Mouse (Mus musculus): Measurements from ENCODE around the gene Tuba1c.

The Tuba1c gene

GRCm38 (mm10) chr15:98996840-98997239, 32.9 kb upstream of the Tuba1c start:
- no peak for DNase-seq (ENCODE audit: low read depth)

- DNase-seq (ENCODE audit: low read depth): no peak
Measured at GRCm38 (mm10) chr15:98997938-98998774, 31.5 kb upstream of the Tuba1c start.

GRCm38 (mm10) chr15:98998775-98999157, 30.9 kb upstream of the Tuba1c start:
- DNase-seq (ENCODE audit: low read depth): peak; percentile 65

GRCm38 (mm10) chr15:99000535-99001283, 29.0 kb upstream of the Tuba1c start:
- peak; percentile 80 for DNase-seq (ENCODE audit: low read depth)

- no peak for DNase-seq (ENCODE audit: low read depth)
Measured at GRCm38 (mm10) chr15:99001451-99001931, 28.2 kb upstream of the Tuba1c start.

GRCm38 (mm10) chr15:99003600-99003999, 26.1 kb upstream of the Tuba1c start:
- DNase-seq (ENCODE audit: low read depth): peak; percentile 44

- DNase-seq (ENCODE audit: low read depth): peak; percentile 86
Measured at GRCm38 (mm10) chr15:99008801-99009241, 20.9 kb upstream of the Tuba1c start.

- DNase-seq (ENCODE audit: low read depth): peak; percentile 56
Measured at GRCm38 (mm10) chr15:99010896-99011295, 18.8 kb upstream of the Tuba1c start.

- no peak for DNase-seq (ENCODE audit: low read depth)
Measured at GRCm38 (mm10) chr15:99011946-99012345, 17.7 kb upstream of the Tuba1c start.

- DNase-seq (ENCODE audit: low read depth): no peak
Measured at GRCm38 (mm10) chr15:99014496-99015030, 15.1 kb upstream of the Tuba1c start.

- peak; percentile 83 for DNase-seq (ENCODE audit: low read depth)
Measured at GRCm38 (mm10) chr15:99017355-99017761, 12.3 kb upstream of the Tuba1c start.

GRCm38 (mm10) chr15:99017986-99018385, 11.7 kb upstream of the Tuba1c start:
- DNase-seq (ENCODE audit: low read depth): no peak

- DNase-seq (ENCODE audit: low read depth): no peak
Measured at GRCm38 (mm10) chr15:99018630-99019029, 11.1 kb upstream of the Tuba1c start.

- no peak for DNase-seq (ENCODE audit: low read depth)
Measured at GRCm38 (mm10) chr15:99019436-99019835, 10.3 kb upstream of the Tuba1c start.

- DNase-seq (ENCODE audit: low read depth): no peak
Measured at GRCm38 (mm10) chr15:99020171-99020570, 9.5 kb upstream of the Tuba1c start.

- DNase-seq (ENCODE audit: low read depth): no peak
Measured at GRCm38 (mm10) chr15:99021255-99021654, 8.4 kb upstream of the Tuba1c start.

GRCm38 (mm10) chr15:99024668-99025314, 4.9 kb upstream of the Tuba1c start:
- DNase-seq (ENCODE audit: low read depth): peak; percentile 95

- peak; percentile 83 for DNase-seq (ENCODE audit: low read depth)
Measured at GRCm38 (mm10) chr15:99025414-99025813, 4.3 kb upstream of the Tuba1c start.

- DNase-seq (ENCODE audit: low read depth): peak; percentile 91
Measured at GRCm38 (mm10) chr15:99026259-99026658, 3.4 kb upstream of the Tuba1c start.

GRCm38 (mm10) chr15:99027116-99027515, 2.6 kb upstream of the Tuba1c start:
- DNase-seq (ENCODE audit: low read depth): peak; percentile 55

GRCm38 (mm10) chr15:99028874-99029458, 725 bp upstream of the Tuba1c start:
- DNase-seq (ENCODE audit: low read depth): peak; percentile 84
